8 mouse cellular contexts compared by ENCODE assay signal in the genomic region with DNA sequence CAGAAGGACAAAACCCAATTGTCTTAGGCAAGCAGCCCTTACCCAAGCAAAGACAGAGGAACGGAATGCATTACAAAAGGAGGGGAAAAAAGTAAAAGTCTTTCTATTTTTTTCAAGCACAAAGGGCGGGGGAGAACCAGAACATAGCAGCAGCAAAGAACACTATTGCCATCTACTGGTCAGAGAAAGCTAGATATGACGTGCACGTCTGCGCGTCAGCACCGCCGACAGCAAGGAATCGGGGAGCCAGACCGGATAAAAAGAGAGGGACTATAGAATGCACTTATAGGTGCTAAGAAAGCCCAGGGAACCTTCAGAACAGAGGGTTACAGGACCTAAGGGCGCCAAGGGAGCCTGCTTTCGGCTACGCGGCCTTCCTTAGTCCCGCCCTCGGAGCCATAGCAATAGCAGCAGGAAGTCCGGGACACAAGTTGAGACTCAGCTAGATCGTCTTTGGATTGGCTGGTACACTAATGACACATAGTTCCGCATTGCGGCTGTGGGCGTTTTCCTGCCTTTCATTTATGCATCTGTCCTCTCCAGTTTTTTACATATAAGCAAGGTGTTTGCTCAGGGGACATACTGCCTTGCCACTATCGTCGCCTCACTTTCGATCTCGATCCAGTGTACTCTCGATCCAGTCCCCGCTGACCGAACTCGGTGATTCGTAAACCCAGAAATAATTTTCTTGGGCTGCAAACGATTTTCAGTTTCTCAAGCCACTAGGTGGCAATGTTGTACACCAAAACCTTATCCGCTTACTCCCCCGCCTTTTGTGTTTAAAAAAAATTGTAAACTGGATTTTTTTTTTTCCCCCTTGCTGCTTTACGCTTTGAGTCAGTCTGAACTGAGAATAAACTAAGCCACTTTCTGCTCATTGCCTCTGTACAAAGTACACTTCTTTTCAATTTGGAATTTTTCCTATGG. TPM values are rescaled to one million over a fixed set of nuclear protein-coding genes. Genes with fewer than 3 reads are reported as not detected.
DNase-seq lines count a peak whose midpoint lies in the region; ATAC-seq lines count a peak whose summit lies in the region.

No protein-coding gene starts in this region.

- H3K27me3 ChIP-seq in hindbrain, embryonic 12.5 days = no peaks in the 10 kb centered on the region

- peak; percentile 86 for DNase-seq in MN1 (ENCODE audit: low spot score)
- DNase-seq in cerebellum, adult 9-10 months = peak; percentile 97
- DNase-seq in frontal cortex, adult 2 months (ENCODE audit: extremely low spot score in 1 of 2, low spot score in 1 of 2) = peak; percentile 88 to 97
- DNase-seq in layer of hippocampus, postnatal 14 days (ENCODE audit: low spot score in 2 of 2) = peak; percentile 81 to 96
- peak; percentile 74 for DNase-seq in lung, postnatal 14 days
- peak; percentile 86 for DNase-seq in retina, adult 2 months (ENCODE audit: low read depth, low spot score)
- DNase-seq in thymus, postnatal 36 days = peak; percentile 71 to 87

- peak; percentile 98 for ATAC-seq in hindbrain, embryonic 12.5 days (ENCODE audit: low FRiP score)

- H3K4me3 ChIP-seq in hindbrain, embryonic 12.5 days = peak overlapping the region; percentile 39

- WGBS in hindbrain, embryonic 12.5 days = 2% methylated on average over 34 of the region's 34 CpGs

- no peaks in the 10 kb centered on the region for H3K36me3 ChIP-seq in hindbrain, embryonic 12.5 days

- H3K27ac ChIP-seq in hindbrain, embryonic 12.5 days = peak overlapping the region; percentile 82

- no peaks in the 10 kb centered on the region for H3K9me3 ChIP-seq in hindbrain, embryonic 12.5 days (replicated peaks)

- peak overlapping the region; percentile 19 for H3K4me2 ChIP-seq in hindbrain, embryonic 12.5 days (replicated peaks)

- no peaks in the 10 kb centered on the region for H3K4me1 ChIP-seq in hindbrain, embryonic 12.5 days

- peak overlapping the region; percentile 56 for H3K9ac ChIP-seq in hindbrain, embryonic 12.5 days

RNA-seq across cellular contexts. Expression of gene Tmem29, which starts 19.2 kb away (rescaled TPM):
- 41.1 and 44.0 TPM in 2 replicates for polyA plus RNA-seq in frontal cortex, adult 2 months (2012; rRNA removed)
- polyA plus RNA-seq in hindbrain, embryonic 12.5 days (2016; fragmentation: Nextera tagmentation; extraction: Ambion mirVana) = 44.8 and 45.4 TPM in 2 replicates
- total RNA-seq in layer of hippocampus, postnatal 14 days (2021) = 10 to 100 TPM; 49.8 to 54.4 TPM

Comparison
In these comparisons a context has a peak if more than half of its experiments do, and no peak if none do; other contexts are left out.
1. Peak in every context shown above with its lines: DNase-seq, ATAC-seq, H3K4me3 ChIP-seq and H3K27ac ChIP-seq.